Mouse (Mus musculus) liver, embryonic 14.5 days (tissue): ENCODE measurements around the gene Inpp5a.

Source experiments
- CTCF ChIP-seq: IDR thresholded peaks from 2 replicates; pipeline ENCODE4 v1.5.1; 2016; ENCODE audit warnings: antibody characterized with exemption, low read depth, control low read depth
- EP300 ChIP-seq: IDR thresholded peaks from 2 replicates; pipeline ENCODE4 v1.6.1; 2016; ENCODE audit warnings: antibody characterized with exemption, low read depth

DNA sequence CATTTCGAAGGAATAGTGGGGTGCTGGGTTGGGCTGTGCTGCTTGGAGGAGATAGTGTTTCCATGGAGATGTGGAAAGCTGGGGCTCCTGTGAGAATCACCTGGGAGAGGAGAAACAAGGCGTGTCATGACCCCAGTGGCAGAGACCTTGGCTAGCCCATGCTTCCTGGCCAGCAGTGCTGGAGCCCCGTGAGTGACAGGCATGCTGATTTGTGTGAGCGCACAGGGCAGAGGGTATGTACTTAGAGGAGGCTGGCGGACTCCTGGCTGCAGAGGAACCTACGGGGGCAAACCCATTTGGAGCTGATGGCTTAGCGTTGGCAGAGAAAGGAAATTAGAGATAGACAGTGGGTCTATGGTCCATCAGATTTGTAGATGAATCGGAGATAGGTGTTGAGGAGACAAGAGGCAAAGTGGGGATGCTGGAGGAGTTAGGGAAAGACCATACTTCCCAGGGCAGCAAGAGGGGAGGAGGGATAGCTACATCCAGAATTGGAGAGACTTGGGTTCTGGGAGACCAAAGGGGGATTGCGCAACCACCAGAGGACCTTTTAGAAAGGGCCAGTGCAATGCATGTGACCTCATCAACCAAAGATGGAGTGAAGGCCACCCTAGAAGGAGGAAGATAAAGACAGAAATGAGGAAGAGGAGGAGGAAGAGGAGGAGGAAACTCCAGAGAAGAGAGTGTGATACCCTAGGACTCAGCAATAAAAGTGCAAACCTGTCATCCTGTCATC lies 117.9 kb downstream of the Inpp5a start:
- TF ChIP-seq CTCF (no peak), EP300 (no peak)
